Mouse (Mus musculus): ENCODE data around the gene Mt2.
"Not testable (repeated sequence)": the region's sequence is repeated elsewhere in the genome, so short reads cannot be mapped to it uniquely, and the experiment has no call there.

Mt2 gene

GRCm38 (mm10) chr8:94172075-94172808 is at the start of gene Mt2:
TSS of gene Mt2 (plus strand) at chr8:94172664.
- DNase-seq (ENCODE audit: low read depth, low spot score): peak; percentile 42

GRCm38 (mm10) chr8:94122711-94123468 is 49.6 kb upstream of the Mt2 start:
- DNase-seq (ENCODE audit: low read depth, low spot score): no peak

- no peak for DNase-seq (ENCODE audit: low read depth, low spot score)
Measured at GRCm38 (mm10) chr8:94127711-94128110, 44.8 kb upstream of the Mt2 start.

- DNase-seq (ENCODE audit: low read depth, low spot score): no peak
Measured at GRCm38 (mm10) chr8:94129133-94129789, 43.2 kb upstream of the Mt2 start.

GRCm38 (mm10) chr8:94130126-94130525 is 42.3 kb upstream of the Mt2 start:
- DNase-seq (ENCODE audit: low read depth, low spot score): no peak

- DNase-seq (ENCODE audit: low read depth, low spot score): no peak
Measured at GRCm38 (mm10) chr8:94132096-94132495, 40.4 kb upstream of the Mt2 start.

GRCm38 (mm10) chr8:94134601-94135000 is 37.9 kb upstream of the Mt2 start:
- DNase-seq (ENCODE audit: low read depth, low spot score): not testable (repeated sequence)

GRCm38 (mm10) chr8:94135556-94135955 is 36.9 kb upstream of the Mt2 start:
- DNase-seq (ENCODE audit: low read depth, low spot score): no peak

- no peak for DNase-seq (ENCODE audit: low read depth, low spot score)
Measured at GRCm38 (mm10) chr8:94136192-94136591, 36.3 kb upstream of the Mt2 start.

GRCm38 (mm10) chr8:94136933-94137332 is 35.5 kb upstream of the Mt2 start, which contains the start of gene Mt4:
TSS of gene Mt4 (plus strand) at chr8:94137197.
- no peak for DNase-seq (ENCODE audit: low read depth, low spot score)

- DNase-seq (ENCODE audit: low read depth, low spot score): no peak
Measured at GRCm38 (mm10) chr8:94140266-94140795, 32.1 kb upstream of the Mt2 start.

GRCm38 (mm10) chr8:94148236-94148635 is 24.2 kb upstream of the Mt2 start:
- DNase-seq (ENCODE audit: low read depth, low spot score): no peak

GRCm38 (mm10) chr8:94150925-94151324 is 21.5 kb upstream of the Mt2 start:
- DNase-seq (ENCODE audit: low read depth, low spot score): no peak

GRCm38 (mm10) chr8:94152513-94153300 is 19.8 kb upstream of the Mt2 start, which contains the start of gene Mt3:
TSS of gene Mt3 (plus strand) at chr8:94152607.
- DNase-seq (ENCODE audit: low read depth, low spot score): peak; percentile 41

- no peak for DNase-seq (ENCODE audit: low read depth, low spot score)
Measured at GRCm38 (mm10) chr8:94153451-94153850, 19.0 kb upstream of the Mt2 start.

GRCm38 (mm10) chr8:94154537-94154936 is 17.9 kb upstream of the Mt2 start:
- no peak for DNase-seq (ENCODE audit: low read depth, low spot score)

- no peak for DNase-seq (ENCODE audit: low read depth, low spot score)
Measured at GRCm38 (mm10) chr8:94156092-94156491, 16.4 kb upstream of the Mt2 start.

- not testable (repeated sequence) for DNase-seq (ENCODE audit: low read depth, low spot score)
Measured at GRCm38 (mm10) chr8:94165772-94166171, 6.7 kb upstream of the Mt2 start.

GRCm38 (mm10) chr8:94167244-94167643 is 5.2 kb upstream of the Mt2 start:
- DNase-seq (ENCODE audit: low read depth, low spot score): peak; percentile 67

GRCm38 (mm10) chr8:94169547-94169946 is 2.9 kb upstream of the Mt2 start:
- no peak for DNase-seq (ENCODE audit: low read depth, low spot score)

GRCm38 (mm10) chr8:94171321-94171755 is 1.1 kb upstream of the Mt2 start:
- no peak for DNase-seq (ENCODE audit: low read depth, low spot score)
